Comparison of ENCODE assay signal across 7 mouse cellular contexts in the genomic region with DNA sequence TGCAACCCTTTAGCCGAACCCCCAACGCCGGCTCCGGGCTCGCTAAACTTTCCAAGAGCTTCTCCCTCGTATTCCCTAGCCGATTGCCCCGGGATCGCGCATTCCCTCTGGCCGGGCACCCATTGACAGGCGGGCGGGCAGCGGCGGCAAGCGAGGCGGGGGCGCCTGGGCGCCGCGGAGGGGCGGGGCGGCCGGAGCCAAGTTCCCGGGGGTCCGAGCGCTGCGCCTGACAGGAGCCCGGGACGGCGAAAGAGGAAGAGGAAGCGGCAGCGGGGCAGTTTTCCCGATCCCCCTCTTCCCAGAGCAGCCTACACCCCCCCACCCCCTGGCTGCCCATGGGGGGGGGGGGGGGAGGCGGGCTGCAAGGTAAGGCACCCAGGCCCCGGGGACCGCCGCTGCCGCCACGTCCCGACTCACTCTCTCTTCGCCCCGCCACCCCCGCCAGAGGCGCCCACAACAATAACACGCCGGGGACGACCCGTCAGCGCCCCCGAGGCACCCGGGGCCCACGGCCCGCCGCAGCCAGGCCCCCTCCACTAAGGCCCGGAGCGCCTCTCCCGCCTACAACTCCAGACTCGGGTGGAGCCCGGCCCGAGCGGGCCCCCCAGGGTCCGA. TPM values are rescaled to one million over a fixed set of nuclear protein-coding genes. Genes with fewer than 3 reads are reported as not detected.
DNase-seq lines count a peak whose midpoint lies in the region; ATAC-seq and TF ChIP-seq lines count a peak whose summit lies in the region.

No protein-coding gene starts in this region.

- H3K4me1 ChIP-seq in G1E (ENCODE audit: insufficient read depth, low read depth, low read length) = peaks cover 24% of the 10 kb centered on the region
- no peaks in the 10 kb centered on the region; the same call in 1 of the 2 replicates for H3K4me1 ChIP-seq in forebrain, embryonic 11.5 days (replicated peaks; ENCODE audit: control insufficient read depth, insufficient read depth, low read length)
- peaks cover 17% of the 10 kb centered on the region; the same call in 1 of the 2 replicates for H3K4me1 ChIP-seq in hindbrain, embryonic 14.5 days (replicated peaks; ENCODE audit: control insufficient read depth, insufficient read depth, low read length)
- H3K4me1 ChIP-seq in limb, embryonic 10.5 days = peaks cover 10% of the 10 kb centered on the region
- peaks cover 43% of the 10 kb centered on the region for H3K4me1 ChIP-seq in midbrain, embryonic 10.5 days

- 1% methylated on average over 49 of the region's 63 CpGs for WGBS in forebrain, embryonic 11.5 days
- WGBS in hindbrain, embryonic 14.5 days = 1% methylated on average over 50 of the region's 63 CpGs
- 1% methylated on average over 49 of the region's 63 CpGs for WGBS in limb, embryonic 10.5 days
- under 1% methylated on average over 61 of the region's 63 CpGs for WGBS in midbrain, embryonic 10.5 days

- no peaks in the 10 kb centered on the region for H3K9me3 ChIP-seq in G1E (replicated peaks)
- no peaks in the 10 kb centered on the region for H3K9me3 ChIP-seq in forebrain, embryonic 11.5 days (ENCODE audit: control insufficient read depth, low read length)
- H3K9me3 ChIP-seq in hindbrain, embryonic 14.5 days (ENCODE audit: control insufficient read depth, low read length) = no peaks in the 10 kb centered on the region
- H3K9me3 ChIP-seq in limb, embryonic 10.5 days (replicated peaks) = no peaks in the 10 kb centered on the region
- H3K9me3 ChIP-seq in midbrain, embryonic 10.5 days (replicated peaks) = no peaks in the 10 kb centered on the region

- 0 out of 2 replicates have a peak, but pooled peaks cover 2% of the 10 kb centered on the region for H3K27me3 ChIP-seq in G1E (ENCODE audit: insufficient read depth, low read length)
- H3K27me3 ChIP-seq in forebrain, embryonic 11.5 days (ENCODE audit: control insufficient read depth, insufficient read depth, low read length) = no peaks in the 10 kb centered on the region
- H3K27me3 ChIP-seq in hindbrain, embryonic 14.5 days (ENCODE audit: control insufficient read depth, insufficient read depth, low read length) = no peaks in the 10 kb centered on the region
- peaks cover 5% of the 10 kb centered on the region; the same call in 1 of the 2 replicates for H3K27me3 ChIP-seq in limb, embryonic 10.5 days (ENCODE audit: low read depth, poor library complexity, severe bottlenecking)
- peaks cover 10% of the 10 kb centered on the region for H3K27me3 ChIP-seq in midbrain, embryonic 10.5 days (ENCODE audit: low read depth, poor library complexity, severe bottlenecking)

- peak overlapping the region; percentile 82 for H3K9ac ChIP-seq in forebrain, embryonic 11.5 days (ENCODE audit: low read length)
- H3K9ac ChIP-seq in hindbrain, embryonic 14.5 days = peak overlapping the region; percentile 88

- no peak for ATAC-seq in G1E (ENCODE audit: extremely low read depth, insufficient number of reproducible peaks, low FRiP score, poor library complexity, severe bottlenecking)
- ATAC-seq in forebrain, embryonic 11.5 days (replicated peaks; ENCODE audit: low FRiP score) = peak; percentile 88
- peak; percentile 78 for ATAC-seq in hindbrain, embryonic 14.5 days (ENCODE audit: low FRiP score)

- H3K4me2 ChIP-seq in forebrain, embryonic 11.5 days (ENCODE audit: low read depth, low read length, severe bottlenecking) = peak overlapping the region; percentile 80
- peak overlapping the region; percentile 70 for H3K4me2 ChIP-seq in hindbrain, embryonic 14.5 days (replicated peaks)

- H3K27ac ChIP-seq in forebrain, embryonic 11.5 days (ENCODE audit: low read depth, low read length) = peak overlapping the region; percentile 95
- H3K27ac ChIP-seq in hindbrain, embryonic 14.5 days = peak overlapping the region; percentile 95
- peak overlapping the region; percentile 94 for H3K27ac ChIP-seq in limb, embryonic 10.5 days
- H3K27ac ChIP-seq in midbrain, embryonic 10.5 days (replicated peaks) = peak overlapping the region; percentile 96

- TF ChIP-seq CTCF in G1E (IDR thresholded peaks at IDR 0.05; ENCODE audit: low read depth, low read length) = no peak

- H3K4me3 ChIP-seq in G1E (ENCODE audit: low read depth, low read length) = peak overlapping the region; percentile 85
- H3K4me3 ChIP-seq in forebrain, embryonic 11.5 days (ENCODE audit: low read depth, low read length) = peak overlapping the region; percentile 87
- peak overlapping the region; percentile 80 for H3K4me3 ChIP-seq in hindbrain, embryonic 14.5 days (replicated peaks; ENCODE audit: low read length)
- H3K4me3 ChIP-seq in limb, embryonic 10.5 days = peak overlapping the region; percentile 96
- H3K4me3 ChIP-seq in midbrain, embryonic 10.5 days = peak overlapping the region; percentile 99

- H3K36me3 ChIP-seq in G1E (replicated peaks) = peaks cover 6% of the 10 kb centered on the region
- no peaks in the 10 kb centered on the region for H3K36me3 ChIP-seq in forebrain, embryonic 11.5 days (ENCODE audit: control insufficient read depth, insufficient read depth, low read length)
- H3K36me3 ChIP-seq in hindbrain, embryonic 14.5 days (replicated peaks; ENCODE audit: control insufficient read depth, insufficient read depth) = no peaks in the 10 kb centered on the region
- H3K36me3 ChIP-seq in limb, embryonic 10.5 days = no peaks in the 10 kb centered on the region
- H3K36me3 ChIP-seq in midbrain, embryonic 10.5 days = no peaks in the 10 kb centered on the region

- peak; percentile 69 for DNase-seq in G1E (ENCODE audit: low spot score)
- DNase-seq in adrenal gland, postnatal 14 days = peak; percentile 64
- peak; percentile 77 for DNase-seq in forebrain, embryonic 11.5 days (ENCODE audit: low spot score)
- DNase-seq in hindbrain, embryonic 14.5 days (ENCODE audit: low spot score) = peak; percentile 52
- peak; percentile 75 for DNase-seq in limb, embryonic 10.5 days (ENCODE audit: low spot score)
- no peak for DNase-seq in midbrain, embryonic 10.5 days (ENCODE audit: low spot score)
- peak; percentile 4 to 14 for DNase-seq in right cerebral cortex, postnatal 36 days (ENCODE audit: low spot score in 2 of 2)

RNA-seq across cellular contexts. Expression of a gene that starts 7.5 kb away (rescaled TPM):
- total RNA-seq in G1E (2014; fragmentation: Nextera tagmentation) = 125 and 136 TPM in 2 replicates
- total RNA-seq in G1E (2017) = 45.8 and 51.6 TPM in 2 replicates
- 1.2 and 1.5 TPM in 2 replicates for polyA plus RNA-seq in G1E (2012)
- total RNA-seq in adrenal gland, postnatal 14 days (2021) = 26.0 and 33.5 TPM in 2 replicates
- polyA plus RNA-seq in forebrain, embryonic 11.5 days (2014; fragmentation: Nextera tagmentation; extraction: Ambion mirVana) = 60.0 and 63.2 TPM in 2 replicates
- polyA plus RNA-seq in hindbrain, embryonic 14.5 days (2014; fragmentation: Nextera tagmentation; extraction: Ambion mirVana) = 54.6 and 61.1 TPM in 2 replicates
- polyA plus RNA-seq in limb, embryonic 10.5 days (2016; fragmentation: Nextera tagmentation; extraction: Ambion mirVana) = 47.4 and 53.9 TPM in 2 replicates
- polyA plus RNA-seq in midbrain, embryonic 10.5 days (2016; fragmentation: Nextera tagmentation; extraction: Ambion mirVana) = 56.8 and 63.6 TPM in 2 replicates

Comparison
In these comparisons a context has a peak if more than half of its experiments do, and no peak if none do; other contexts are left out.
1. RNA of a gene that starts 7.5 kb away (polyA plus RNA-seq): 60.0 to 63.2 TPM in forebrain, embryonic 11.5 days, 56.8 to 63.6 TPM in midbrain, embryonic 10.5 days, 54.6 to 61.1 TPM in hindbrain, embryonic 14.5 days and 47.4 to 53.9 TPM in limb, embryonic 10.5 days; 1.2 to 1.5 TPM in G1E; every median in the first group is over 10 times any median in the second.
2. Peak in every context shown above with its lines, with median percentiles within 50 percentile points of each other: H3K4me3 ChIP-seq and H3K27ac ChIP-seq.